Mouse (Mus musculus) regulatory T cell (primary cell): ENCODE results near the gene Smarcal1.

ENCODE experiments used
- in situ Hi-C: fragments of 300-600 bp; cut with MboI, MseI; formaldehyde crosslinking; loops from one replicate; pipeline ENCODE4 v1.15.1; 2025; ENCODE audit warnings: high pct_unique_total_duplicates

Gene Smarcal1

GRCm38 (mm10) chr1:72587532-72587931 lies 4.5 kb downstream of the Smarcal1 start:
- in situ Hi-C loops, result loop anchor here (10.0 to 25.0 kb wide), 3 partner anchors 303 to 1747 kb away; partner anchors contain the start of genes Bard1, Pecr and Tmem169

GRCm38 (mm10) chr1:72588763-72589162 lies 5.7 kb downstream of the Smarcal1 start:
- in situ Hi-C loops, result loop anchor here (10.0 to 25.0 kb wide), 3 partner anchors 304 to 1746 kb away; partner anchors contain the start of genes Bard1, Pecr and Tmem169

- in situ Hi-C loops, result loop anchor here (25.0 kb wide), 1 partner anchor 1478 kb away; the partner anchor contains the start of gene Bard1
These were observed 7.6 kb downstream of the Smarcal1 start for GRCm38 (mm10) chr1:72590636-72591035.

GRCm38 (mm10) chr1:72592350-72592749 lies 9.3 kb downstream of the Smarcal1 start:
- in situ Hi-C loops, result loop anchor here (25.0 kb wide), 1 partner anchor 1480 kb away; the partner anchor contains the start of gene Bard1

GRCm38 (mm10) chr1:72593340-72593951 lies 10.4 kb downstream of the Smarcal1 start:
- in situ Hi-C loops, result loop anchor here (25.0 kb wide), 1 partner anchor 1481 kb away; the partner anchor contains the start of gene Bard1

GRCm38 (mm10) chr1:72595686-72596085 lies 12.6 kb downstream of the Smarcal1 start:
- in situ Hi-C loops, result loop anchor here (25.0 kb wide), 1 partner anchor 1483 kb away; the partner anchor contains the start of gene Bard1

GRCm38 (mm10) chr1:72596231-72596630 lies 13.2 kb downstream of the Smarcal1 start:
- in situ Hi-C loops, result loop anchor here (25.0 kb wide), 1 partner anchor 1484 kb away; the partner anchor contains the start of gene Bard1

GRCm38 (mm10) chr1:72599146-72600101 lies 16.4 kb downstream of the Smarcal1 start:
- in situ Hi-C loops, result loop anchor here (25.0 kb wide), 2 partner anchors 1012 to 1487 kb away; partner anchors contain the start of gene Bard1

GRCm38 (mm10) chr1:72600778-72601177 lies 17.7 kb downstream of the Smarcal1 start:
- in situ Hi-C loops, result loop anchor here (25.0 kb wide), 1 partner anchor 1013 kb away; no protein-coding TSS in a partner anchor

GRCm38 (mm10) chr1:72601233-72601632 lies 18.2 kb downstream of the Smarcal1 start:
- in situ Hi-C loops, result loop anchor here (25.0 kb wide), 1 partner anchor 1014 kb away; no protein-coding TSS in a partner anchor

GRCm38 (mm10) chr1:72602186-72602585 lies 19.1 kb downstream of the Smarcal1 start:
- in situ Hi-C loops, result loop anchor here (25.0 kb wide), 1 partner anchor 1015 kb away; no protein-coding TSS in a partner anchor

- in situ Hi-C loops, result loop anchor here (25.0 kb wide), 1 partner anchor 1016 kb away; no protein-coding TSS in a partner anchor
These were observed 19.8 kb downstream of the Smarcal1 start for GRCm38 (mm10) chr1:72602803-72603202.

GRCm38 (mm10) chr1:72606186-72606673 lies 23.2 kb downstream of the Smarcal1 start:
- in situ Hi-C loops, result loop anchor here (25.0 kb wide), 1 partner anchor 1019 kb away; no protein-coding TSS in a partner anchor

GRCm38 (mm10) chr1:72609129-72609528 lies 26.1 kb downstream of the Smarcal1 start:
- in situ Hi-C loops, result loop anchor here (25.0 kb wide), 1 partner anchor 1022 kb away; no protein-coding TSS in a partner anchor

GRCm38 (mm10) chr1:72609887-72610877 lies 27.1 kb downstream of the Smarcal1 start:
- in situ Hi-C loops, result loop anchor here (25.0 kb wide), 1 partner anchor 1023 kb away; no protein-coding TSS in a partner anchor

GRCm38 (mm10) chr1:72612172-72612571 lies 29.1 kb downstream of the Smarcal1 start:
- in situ Hi-C loops, result loop anchor here (25.0 kb wide), 1 partner anchor 1025 kb away; no protein-coding TSS in a partner anchor

- in situ Hi-C loops, result no loop called here
These were observed 52.2 kb downstream of the Smarcal1 start for GRCm38 (mm10) chr1:72635221-72635620.

- in situ Hi-C loops, result no loop called here
These were observed 57.8 kb downstream of the Smarcal1 start for GRCm38 (mm10) chr1:72640658-72641410.

GRCm38 (mm10) chr1:72673070-72673469 lies 90.0 kb downstream of the Smarcal1 start:
- in situ Hi-C loops, result no loop called here
